Mouse (Mus musculus) megakaryocyte-erythroid progenitor cell, adult 5-6 weeks (primary cell): ENCODE data around the gene Cdx2. TPM values are rescaled to one million over a fixed set of nuclear protein-coding genes. Genes with fewer than 3 reads are reported as not detected.
A peak's percentile ranks its signal among the peaks of the same experiment; 100 is the strongest.

Source experiments
- ATAC-seq: replicated peaks from 2 replicates; pipeline ENCODE4 v1.8.0; 2016; ENCODE audit warnings: mild to moderate bottlenecking, inconsistent platforms; ENCODE audit not compliant: severe bottlenecking, poor library complexity, low FRiP score, low TSS enrichment
- total RNA-seq, 2 experiments: library from RNA; stranded (forward) in 1 of 2; stranded (reverse) in 1 of 2; fragments of 200-1000, 215-1000 nt in 1 of 2; fragments of >200 nt in 1 of 2; fragmentation: Nextera tagmentation in 1 of 2; gene quantifications; 2 replicates each; pipeline ENCODE4 v1.2.3; 2014 to 2017

Gene Cdx2
- total RNA-seq, 2 experiments from 2014 or later: not detected

DNA sequence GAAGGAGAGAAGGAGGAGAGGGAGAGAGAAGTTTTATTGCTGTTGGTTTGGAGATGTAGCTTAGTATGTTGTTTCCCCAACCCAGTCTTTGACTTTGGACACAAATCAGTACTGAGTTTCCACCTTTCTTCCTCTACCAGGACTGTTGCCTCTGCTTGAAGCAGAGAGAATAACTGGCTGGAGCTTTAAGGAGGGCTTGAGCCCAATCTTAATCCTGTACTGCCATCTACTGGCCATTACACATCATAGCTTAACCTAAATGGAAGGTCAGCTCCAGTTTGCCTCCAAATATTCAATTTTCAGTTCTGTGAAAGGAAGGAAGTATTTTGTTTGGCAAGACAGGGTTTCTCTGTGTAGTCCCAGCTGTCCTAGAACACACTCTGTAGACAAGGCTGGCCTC is 12.6 kb upstream of the Cdx2 start:
- peak; percentile 70 for ATAC-seq

DNA sequence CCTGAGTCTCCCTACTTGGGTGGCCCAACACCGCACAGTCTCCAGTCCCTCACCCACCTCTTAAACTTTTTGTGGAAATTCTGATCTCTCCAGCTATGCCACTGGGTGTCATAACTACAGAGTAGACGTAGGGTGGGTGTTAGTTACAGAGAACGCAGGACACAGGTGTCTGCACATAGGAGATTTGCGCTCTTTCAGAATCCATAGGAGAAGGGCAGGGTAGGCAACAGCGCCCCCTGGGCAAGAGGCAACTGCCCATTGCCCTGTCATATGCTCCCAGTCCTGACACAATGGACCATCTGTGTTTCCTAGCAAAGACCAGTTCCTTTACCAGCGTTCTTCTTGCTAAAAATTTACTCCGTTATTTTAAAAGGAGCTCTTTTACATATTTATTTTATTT is 10.9 kb upstream of the Cdx2 start:
- no peak for ATAC-seq

DNA sequence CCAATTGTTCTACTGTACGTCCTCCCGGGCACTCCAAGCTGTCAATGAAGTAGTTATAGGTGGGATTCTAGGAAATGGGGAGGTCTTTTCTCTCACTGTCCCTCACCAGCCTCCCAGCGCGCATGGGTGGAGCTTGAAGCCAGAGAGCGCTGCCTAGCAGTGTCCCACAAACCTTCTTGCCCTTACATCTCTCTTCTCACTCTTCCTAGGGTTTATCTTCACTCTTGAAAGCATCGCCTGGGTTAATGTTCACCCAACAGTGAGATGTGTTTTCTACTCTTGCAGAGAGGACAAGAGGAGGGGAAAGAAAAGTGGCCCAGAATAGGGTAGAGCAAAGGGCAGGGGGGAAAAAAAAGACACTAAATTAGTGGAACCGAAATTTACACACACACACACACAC is 10.3 kb upstream of the Cdx2 start:
- no peak for ATAC-seq

DNA sequence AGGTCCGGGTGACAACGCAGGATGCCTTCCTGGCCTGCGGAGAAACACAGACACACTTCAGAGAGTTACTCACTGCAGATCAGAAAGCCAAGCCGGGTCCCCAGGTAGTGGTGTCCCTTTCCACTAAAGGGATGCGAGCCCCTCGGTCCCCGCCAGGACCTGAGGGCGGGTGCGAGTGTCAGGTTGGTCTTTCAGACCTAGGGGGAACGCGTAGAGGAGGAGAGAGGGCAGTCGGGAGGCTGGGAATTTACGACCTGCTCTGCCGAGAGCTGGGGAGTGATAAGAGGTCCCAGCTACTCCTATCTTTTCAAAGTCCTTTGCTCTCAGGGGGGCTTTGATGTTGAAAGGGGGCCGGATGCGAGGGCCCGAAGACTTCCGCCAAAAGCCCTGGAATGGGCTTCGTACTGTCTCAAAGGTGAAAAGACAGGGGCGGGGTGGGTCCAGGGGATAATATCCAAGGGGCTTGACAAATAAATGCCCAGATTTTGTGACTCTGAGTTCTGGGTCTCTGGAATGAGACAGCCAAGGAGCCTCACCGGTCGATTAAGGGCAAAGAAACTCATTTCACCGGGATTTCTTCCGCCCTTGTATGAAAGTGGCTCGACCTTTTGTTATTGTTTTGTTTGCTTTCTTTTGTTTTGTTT is 8.5 kb upstream of the Cdx2 start:
- no peak; the same call in 1 of the 2 replicates for ATAC-seq

DNA sequence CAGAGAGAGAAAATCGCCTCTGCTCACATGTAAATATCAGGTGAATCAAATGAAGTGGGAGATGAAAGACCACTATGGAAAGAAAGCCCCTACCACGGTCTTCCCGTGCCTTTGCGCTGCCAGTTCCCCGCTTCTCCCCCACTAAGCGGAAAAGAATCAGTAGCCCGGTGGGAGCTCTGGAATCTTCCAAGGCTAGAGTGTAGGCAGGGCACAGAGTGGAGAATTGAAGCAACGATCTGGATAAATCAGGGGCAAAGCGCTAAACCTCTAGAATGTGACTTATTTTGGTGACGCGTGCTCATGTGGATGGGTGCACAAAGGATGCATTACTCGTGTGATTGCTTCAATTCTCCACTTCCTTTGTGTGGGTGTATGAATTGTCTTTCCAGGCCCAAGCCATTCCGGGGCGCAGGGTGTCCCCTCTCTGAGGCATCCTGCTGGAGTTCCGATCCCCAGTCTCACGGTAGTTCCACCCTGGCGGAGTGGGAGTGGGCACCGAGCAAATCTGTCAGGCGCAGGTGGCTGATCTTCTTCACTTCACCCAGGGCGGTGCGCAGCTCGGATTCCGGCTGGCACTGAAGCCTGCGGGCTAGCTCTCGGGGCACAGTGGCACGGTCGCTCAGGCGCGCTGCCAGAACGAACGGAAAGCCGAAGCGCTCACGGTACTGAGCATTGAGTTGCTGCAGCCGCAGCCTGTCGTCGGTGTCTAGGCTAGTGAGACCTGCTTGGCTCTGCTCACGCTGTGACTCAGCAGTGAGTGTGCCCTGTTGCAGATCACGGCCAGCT is 7.8 kb upstream of the Cdx2 start:
- peak; percentile 46; the same call in 1 of the 2 replicates for ATAC-seq

DNA sequence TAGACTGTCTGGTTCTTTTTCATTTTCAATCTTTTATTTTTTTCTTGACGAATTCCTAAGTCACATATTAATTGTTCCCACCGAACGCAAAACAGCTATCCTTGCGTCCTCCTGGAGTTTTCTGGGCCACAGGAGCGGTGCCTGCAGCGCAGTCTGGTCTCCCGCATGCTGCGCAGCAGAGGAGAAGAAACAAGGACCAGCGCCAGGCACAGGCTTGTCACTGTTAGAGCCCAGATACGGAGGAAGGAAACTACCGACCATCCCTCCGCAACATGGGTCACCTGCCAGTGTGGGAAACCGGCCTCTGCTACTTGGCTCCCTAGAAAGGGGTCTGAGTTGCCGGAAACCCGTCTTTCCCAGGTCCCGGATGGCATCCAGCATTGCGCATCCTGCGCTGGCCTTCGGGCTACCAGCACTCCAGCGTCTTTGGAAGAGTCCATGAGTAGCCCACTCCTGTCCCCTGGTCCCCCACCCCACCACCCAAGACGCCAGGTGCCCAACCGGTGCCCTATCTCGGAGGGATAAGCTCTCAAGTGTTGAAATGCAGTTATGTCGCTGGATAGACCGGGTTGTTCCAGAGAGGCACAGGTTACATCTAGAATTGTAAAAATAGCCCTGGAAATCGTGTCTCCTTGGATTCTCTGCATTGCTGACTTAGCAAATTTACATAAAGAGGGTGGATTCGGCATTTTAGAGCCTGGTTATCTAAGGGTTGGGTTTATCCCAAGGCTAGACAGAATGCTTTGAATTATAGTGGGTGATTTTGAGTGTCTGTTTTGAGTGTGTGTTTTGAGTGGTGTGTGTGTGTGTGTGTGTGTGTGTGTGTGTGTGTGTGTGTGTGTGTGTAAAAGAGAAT is 6.0 kb upstream of the Cdx2 start:
- no peak for ATAC-seq

DNA sequence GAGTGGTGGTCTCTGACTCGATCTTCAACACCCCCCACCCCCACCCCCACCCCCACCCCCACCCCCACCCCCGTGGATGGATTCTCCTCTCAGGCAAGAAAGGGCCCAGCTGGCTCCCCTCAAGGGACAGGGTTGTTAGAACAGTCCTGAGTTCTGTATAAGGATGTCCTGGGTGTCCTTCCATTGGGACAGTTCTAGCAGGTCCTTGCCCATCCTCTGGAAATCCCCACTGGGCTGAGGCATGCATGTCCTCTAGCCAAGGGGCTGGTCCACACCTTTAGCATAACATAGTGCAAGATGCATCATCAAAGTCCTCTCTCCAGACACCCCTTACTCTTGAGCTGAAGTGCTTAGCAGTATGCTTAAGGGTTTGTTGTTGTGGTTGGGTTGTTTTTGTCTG is 2.7 kb upstream of the Cdx2 start:
- ATAC-seq: no peak

DNA sequence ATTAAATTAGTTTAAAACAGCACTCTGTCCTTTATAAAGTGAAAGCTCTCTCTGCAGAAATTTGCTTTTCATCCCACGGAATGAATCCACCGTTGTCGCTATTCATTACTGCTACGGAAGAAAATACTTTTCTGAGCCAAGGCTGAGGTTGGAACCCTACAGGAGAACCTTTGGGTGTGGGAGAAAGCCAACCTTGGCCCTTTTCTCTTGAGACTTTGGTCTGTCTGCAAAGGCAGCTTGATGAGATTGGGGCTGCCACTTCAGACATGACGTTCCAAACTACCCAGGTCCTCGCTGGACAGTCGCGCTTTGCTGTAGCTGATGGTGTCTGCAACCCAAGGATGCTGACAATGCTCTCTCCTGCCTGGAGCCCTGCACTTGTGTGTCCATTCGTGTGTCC is 1.4 kb upstream of the Cdx2 start:
- ATAC-seq: no peak

DNA sequence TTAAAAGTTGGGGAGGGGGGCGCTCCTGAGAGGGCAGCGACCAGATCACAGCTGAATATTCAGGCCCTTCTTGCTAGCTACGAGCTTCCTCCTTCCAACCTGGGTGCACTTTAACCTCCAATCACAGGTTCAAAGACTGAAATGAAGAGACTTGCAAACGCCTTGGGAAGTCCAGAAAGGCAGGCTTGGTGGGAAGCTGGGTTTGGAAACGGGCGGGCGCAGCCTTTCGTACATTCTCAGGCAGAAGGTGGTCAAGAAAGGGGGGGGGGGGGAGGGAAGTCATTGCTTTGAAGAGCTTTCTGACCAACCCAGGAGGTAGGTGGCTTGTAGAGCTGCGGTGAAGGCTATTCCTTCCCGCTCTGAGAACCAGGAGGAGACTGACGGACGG is 322 bp upstream of the Cdx2 start:
- ATAC-seq: no peak

DNA sequence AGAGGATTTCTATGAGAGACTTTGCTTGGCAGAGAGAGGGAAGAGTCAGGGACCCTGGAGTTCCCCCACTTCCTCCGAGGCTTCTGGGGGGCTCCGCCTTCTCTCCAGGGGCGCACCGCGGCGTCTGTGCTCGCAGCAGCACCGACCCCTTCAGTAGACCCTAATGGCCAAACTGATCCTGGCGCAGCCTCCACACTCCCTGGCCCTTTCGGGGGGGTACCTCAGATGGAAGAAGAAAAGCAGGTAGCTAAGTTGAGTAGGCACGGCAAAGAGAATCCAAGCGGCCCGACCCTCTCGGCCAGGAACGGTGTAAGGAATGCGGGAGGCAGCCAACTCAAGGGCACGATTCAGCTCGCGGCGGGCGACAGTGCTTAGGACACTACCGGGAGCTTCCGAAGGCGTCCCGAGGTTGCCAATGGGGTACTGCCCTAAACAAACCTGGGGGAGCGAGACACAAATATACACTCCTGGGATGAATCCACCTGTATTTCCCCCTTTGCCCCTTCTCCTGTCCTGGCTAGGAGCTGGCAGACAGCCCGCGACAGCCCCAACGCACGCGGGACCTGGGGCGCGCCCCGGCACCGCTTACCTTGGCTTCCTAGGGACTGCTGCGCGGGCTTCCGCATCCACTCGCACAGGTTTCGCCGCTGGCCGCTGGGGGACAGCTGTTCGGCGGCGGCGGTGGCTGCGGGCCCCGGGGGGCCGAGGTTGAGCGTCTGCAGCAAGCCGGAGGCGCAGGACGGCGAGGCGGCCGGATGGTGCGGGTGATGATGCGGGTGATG is 1.0 kb downstream of the Cdx2 start:
- no peak for ATAC-seq

DNA sequence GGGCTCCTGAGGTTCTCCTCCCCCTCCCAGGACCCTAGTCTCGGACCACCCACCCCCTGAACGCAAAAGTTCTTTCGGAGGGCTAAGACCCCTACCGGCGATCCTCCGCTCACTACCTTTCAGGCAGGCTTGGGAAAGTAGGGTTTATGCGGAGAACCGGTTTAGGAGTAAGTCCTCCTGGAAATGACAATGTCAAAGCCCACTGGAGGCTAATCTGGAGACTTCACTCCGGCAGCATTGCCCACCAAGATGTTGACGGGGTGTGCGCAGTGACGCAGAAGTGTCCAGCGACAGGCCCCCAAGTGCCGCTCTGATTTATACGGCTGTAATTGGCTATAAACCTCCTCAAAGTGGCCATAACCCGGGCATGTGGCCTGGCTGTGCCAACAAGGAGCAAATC is 1.9 kb downstream of the Cdx2 start:
- no peak for ATAC-seq

DNA sequence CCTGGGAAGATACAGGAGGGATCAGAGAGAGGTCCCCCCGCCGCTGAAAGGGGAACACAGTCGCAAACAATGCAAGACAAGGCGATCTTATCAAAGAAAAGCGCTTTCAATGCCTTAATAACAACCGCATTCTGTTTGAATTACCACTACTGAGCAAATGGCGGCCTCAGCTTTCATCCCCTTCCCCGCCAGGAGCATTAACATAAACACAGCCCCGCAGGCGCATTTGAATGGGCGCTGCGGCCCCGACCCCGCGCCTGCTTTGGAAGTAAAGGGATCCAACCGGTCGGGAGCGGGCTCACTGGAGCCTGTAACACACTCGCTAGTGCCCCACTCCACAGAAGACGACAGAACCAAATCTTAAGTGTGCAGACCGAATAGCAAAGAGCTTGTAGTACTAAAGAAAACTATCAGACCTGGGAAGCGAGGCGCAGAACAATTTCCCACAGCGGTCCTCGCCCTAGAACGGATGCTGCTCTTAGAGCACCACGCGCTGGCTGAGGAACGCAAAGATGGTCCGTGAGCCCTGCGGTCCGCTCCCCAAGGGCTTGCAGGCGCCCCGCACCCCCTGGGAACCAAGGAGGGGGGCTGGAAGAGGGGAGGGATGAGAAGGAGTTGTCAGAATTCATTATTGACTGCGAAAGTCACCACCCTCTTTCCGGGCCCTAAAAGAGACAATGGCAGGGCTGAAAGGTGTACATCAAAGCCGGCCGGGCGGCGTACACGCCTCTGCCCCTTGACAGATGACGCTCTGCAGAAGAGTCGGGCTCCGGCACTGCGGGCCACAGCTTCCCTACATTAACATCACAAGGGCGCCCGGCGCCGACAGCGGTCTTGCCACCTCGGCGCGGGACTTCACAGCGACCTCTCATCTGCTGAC is 2.6 kb downstream of the Cdx2 start:
- ATAC-seq: no peak

DNA sequence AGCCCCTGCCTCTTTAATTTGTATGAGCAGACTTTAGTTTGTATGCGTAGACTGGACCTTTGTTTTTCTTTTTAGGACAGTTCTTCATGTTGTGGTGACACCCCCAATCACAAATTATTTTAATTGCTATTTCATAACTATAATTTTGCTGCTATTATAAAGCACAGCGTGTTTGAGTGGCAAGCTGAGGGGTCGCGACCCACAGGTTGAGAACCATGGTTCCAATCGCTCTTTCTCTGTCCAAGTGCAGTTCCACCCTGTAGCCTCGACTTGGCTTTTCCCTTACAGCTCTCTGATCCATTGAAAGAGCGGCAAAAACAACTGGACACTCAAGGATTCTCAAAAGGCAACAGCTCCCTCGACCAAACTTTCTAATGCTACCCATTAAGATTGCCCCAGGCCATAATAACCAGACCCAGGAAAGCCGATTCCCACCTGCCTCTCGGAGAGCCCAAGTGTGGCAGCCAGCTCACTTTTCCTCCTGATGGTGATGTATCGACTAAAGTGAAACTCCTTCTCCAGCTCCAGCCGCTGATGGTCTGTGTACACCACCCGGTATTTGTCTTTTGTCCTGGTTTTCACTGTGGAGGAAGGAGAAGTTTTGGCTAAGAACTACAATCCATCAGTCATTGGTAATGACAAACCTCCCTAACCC is 4.2 kb downstream of the Cdx2 start:
- no peak for ATAC-seq

DNA sequence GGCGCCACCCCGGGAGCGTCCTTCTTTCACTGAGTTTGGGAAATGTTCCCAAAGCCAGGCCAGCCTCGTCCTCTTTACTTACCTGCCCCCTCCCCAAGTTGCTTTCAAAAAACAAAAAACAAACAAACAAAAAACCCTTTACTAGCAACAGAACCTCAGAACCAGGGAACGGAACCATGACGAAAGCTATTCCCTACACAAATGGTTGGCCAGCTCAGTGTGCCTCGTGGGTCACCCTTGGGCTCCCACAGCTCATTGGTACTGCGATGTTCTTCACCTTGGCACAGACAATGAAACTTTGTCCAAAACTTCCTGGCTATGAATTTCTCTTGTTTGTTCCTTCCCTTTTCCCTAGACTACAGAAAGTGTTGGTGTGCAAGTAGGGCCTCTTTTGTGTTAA is 4.9 kb downstream of the Cdx2 start:
- no peak for ATAC-seq

DNA sequence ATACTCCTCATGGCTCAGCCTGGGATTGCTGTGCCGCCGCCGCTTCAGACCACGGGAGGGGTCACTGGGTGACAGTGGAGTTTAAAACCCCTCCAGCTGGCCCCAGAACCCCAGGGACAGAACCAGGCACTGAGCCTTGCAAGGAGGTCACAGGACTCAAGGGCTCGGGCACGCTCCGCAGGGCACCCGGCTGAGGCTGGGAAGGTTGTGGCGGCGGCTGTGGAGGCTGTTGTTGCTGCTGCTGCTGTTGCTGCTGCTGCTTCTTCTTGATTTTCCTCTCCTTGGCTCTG is 5.3 kb downstream of the Cdx2 start:
- ATAC-seq: no peak

DNA sequence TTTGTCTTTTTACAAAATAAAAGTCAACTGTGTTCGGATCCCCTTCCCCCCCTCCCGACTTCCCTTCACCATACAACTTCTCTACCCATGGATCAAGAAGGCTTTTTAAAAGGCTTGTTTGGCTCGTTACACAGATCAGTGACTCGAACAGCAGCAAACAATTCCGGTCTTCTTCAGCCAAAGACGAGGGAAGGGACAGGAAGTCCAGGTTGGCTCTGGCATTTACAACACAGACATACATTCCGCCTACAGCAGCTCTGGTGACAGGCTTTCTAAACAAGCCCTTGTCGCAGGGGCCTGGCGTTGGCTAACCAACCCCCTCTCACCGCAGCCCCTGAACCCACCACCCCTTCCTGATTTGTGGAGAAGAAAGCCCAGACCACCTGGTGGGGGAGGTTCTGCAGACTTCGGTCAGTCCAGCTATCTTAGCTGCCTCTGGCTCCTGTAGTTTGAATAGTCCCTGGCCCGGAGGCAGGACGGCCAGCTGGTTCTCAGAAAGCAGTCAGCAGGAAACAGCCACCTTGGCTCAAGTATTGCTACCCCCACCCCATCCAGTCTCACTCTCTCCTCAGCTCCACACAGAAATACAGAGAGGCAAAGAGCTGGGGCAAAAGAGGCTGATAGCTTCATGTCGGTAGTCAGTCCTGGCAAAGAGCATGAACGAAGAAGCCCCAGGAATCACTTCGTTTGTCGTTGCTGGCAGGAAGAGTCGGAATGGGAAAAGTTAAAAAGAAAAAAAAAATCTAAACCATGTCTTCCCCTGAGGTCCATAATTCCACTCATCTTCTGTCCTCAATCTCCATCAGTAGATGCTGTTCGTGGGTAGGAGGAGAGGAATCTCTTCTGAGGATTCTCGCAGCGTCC is 5.9 kb downstream of the Cdx2 start:
- no peak for ATAC-seq

DNA sequence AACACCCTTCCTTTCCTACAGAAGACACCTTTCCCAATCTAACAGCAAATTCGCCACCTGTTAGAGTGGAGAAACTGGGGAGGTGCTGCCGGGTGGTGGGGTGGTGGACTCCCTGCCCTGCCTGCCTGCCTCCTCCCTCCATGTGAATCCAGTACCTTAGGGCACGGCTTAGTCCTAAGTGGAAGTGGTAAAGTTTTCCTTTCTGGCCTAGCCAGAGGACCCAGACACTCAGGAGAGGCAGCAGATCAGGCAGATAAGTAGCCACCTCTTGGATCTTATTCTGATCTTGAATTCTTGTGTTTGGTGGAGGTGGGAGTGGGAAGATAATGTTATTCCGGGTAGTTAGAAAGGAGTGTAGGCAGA is 7.1 kb downstream of the Cdx2 start:
- no peak for ATAC-seq
